In the genomic region with DNA sequence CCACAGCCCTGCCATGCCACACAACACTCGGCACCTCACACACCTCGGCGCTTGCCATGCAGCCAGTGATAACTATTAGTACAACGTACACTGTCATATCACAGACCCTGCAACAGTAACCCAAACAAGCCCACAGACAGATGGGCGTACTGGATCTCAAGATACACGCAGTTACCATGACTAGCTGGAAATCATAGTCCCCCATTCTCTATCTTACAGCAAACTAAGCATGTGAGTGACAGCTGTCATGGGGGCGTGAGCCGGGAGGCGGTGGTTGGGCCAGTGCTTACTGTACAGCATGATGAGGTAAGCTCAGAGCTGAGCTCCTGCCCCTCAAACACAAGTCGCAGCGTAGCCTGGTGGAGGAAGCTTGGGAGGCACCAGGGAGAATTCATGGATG, we compare ENCODE assay signal across 19 mouse cellular contexts. TPM values are rescaled to one million over a fixed set of nuclear protein-coding genes. Genes with fewer than 3 reads are reported as not detected.
A peak's percentile ranks its signal among the peaks of the same experiment; 100 is the strongest.
DNase-seq lines count a peak whose midpoint lies in the region; ATAC-seq and TF ChIP-seq lines count a peak whose summit lies in the region.
"Had no signal": no experiment of that assay in that cellular context is flagged by ENCODE, and none has a peak within 500 bp of the region (broad histone marks: within the 10 kb centered on the region; RNA-seq: fewer than 3 reads in every experiment).

No protein-coding gene starts in this region.

- 76% methylated on average over 11 of the region's 11 CpGs for WGBS in kidney, embryonic 16.5 days
- 65% methylated on average over 11 of the region's 11 CpGs for WGBS in kidney, adult 2 months
- 59% methylated on average over 11 of the region's 11 CpGs for WGBS in liver, postnatal 0 days (ENCODE audit: insufficient replicate concordance)
- 96% methylated on average over 11 of the region's 11 CpGs for WGBS in neural tube, embryonic 15.5 days

- 0 out of 2 replicates have a peak, but pooled peaks cover under 1% of the 10 kb centered on the region for H3K36me3 ChIP-seq in kidney, embryonic 16.5 days (ENCODE audit: insufficient read depth, low read length)
- no peaks in the 10 kb centered on the region for H3K36me3 ChIP-seq in kidney, adult 2 months (ENCODE audit: control insufficient read depth, insufficient read depth, low read length)
- no peaks in the 10 kb centered on the region for H3K36me3 ChIP-seq in liver, postnatal 0 days (replicated peaks; ENCODE audit: insufficient read depth, low read length)
- no peaks in the 10 kb centered on the region for H3K36me3 ChIP-seq in neural tube, embryonic 15.5 days
- H3K36me3 ChIP-seq: limb, embryonic 15.5 days had no signal

- no peaks in the 10 kb centered on the region for H3K9me3 ChIP-seq in kidney, embryonic 16.5 days (ENCODE audit: low read length)
- H3K9me3 ChIP-seq in liver, postnatal 0 days (ENCODE audit: low read length) = no peaks in the 10 kb centered on the region
- no peaks in the 10 kb centered on the region for H3K9me3 ChIP-seq in neural tube, embryonic 15.5 days (replicated peaks)
- H3K9me3 ChIP-seq: heart, embryonic 13.5 days; limb, embryonic 15.5 days had no signal

- H3K27ac ChIP-seq in kidney, embryonic 16.5 days (ENCODE audit: low read length) = 0 out of 2 replicates have a peak overlapping the region, but pooled peaks have one; percentile 97
- no peak overlapping the region for H3K27ac ChIP-seq in kidney, adult 2 months (ENCODE audit: insufficient read depth, low read depth, low read length)
- no peak overlapping the region for H3K27ac ChIP-seq in liver, postnatal 0 days (ENCODE audit: low read depth)
- no peak overlapping the region for H3K27ac ChIP-seq in neural tube, embryonic 15.5 days (replicated peaks)
- H3K27ac ChIP-seq: heart, embryonic 13.5 days had no signal

- H3K4me1 ChIP-seq in kidney, embryonic 16.5 days (ENCODE audit: insufficient read depth, low read length) = peaks cover 90% of the 10 kb centered on the region
- peaks cover 90% of the 10 kb centered on the region for H3K4me1 ChIP-seq in kidney, adult 2 months (ENCODE audit: control insufficient read depth, insufficient read depth, low read length)
- H3K4me1 ChIP-seq in liver, postnatal 0 days (ENCODE audit: insufficient read depth) = peaks cover 79% of the 10 kb centered on the region
- H3K4me1 ChIP-seq in neural tube, embryonic 15.5 days = peaks cover 35% of the 10 kb centered on the region

- H3K4me2 ChIP-seq in kidney, embryonic 16.5 days (replicated peaks; ENCODE audit: low read depth, low read length) = 0 out of 2 replicates have a peak overlapping the region, but pooled peaks have one; percentile 11
- H3K4me2 ChIP-seq in liver, postnatal 0 days (ENCODE audit: low read depth, low read length) = no peak overlapping the region
- H3K4me2 ChIP-seq in neural tube, embryonic 15.5 days = no peak overlapping the region
- H3K4me2 ChIP-seq: limb, embryonic 15.5 days; midbrain, embryonic 11.5 days had no signal

- no peak overlapping the region for H3K4me3 ChIP-seq in kidney, embryonic 16.5 days (ENCODE audit: low read length)
- no peak overlapping the region for H3K4me3 ChIP-seq in kidney, adult 2 months (ENCODE audit: insufficient read depth, low read depth, low read length)
- H3K4me3 ChIP-seq in liver, postnatal 0 days (ENCODE audit: low read depth, low read length) = no peak overlapping the region
- H3K4me3 ChIP-seq in neural tube, embryonic 15.5 days (replicated peaks) = no peak overlapping the region
- H3K4me3 ChIP-seq: heart, embryonic 13.5 days; limb, embryonic 15.5 days had no signal

- TF ChIP-seq EP300 in liver, postnatal 0 days (IDR thresholded peaks at IDR 0.05; ENCODE audit: low read depth) = peak; percentile 77

- H3K27me3 ChIP-seq in kidney, embryonic 16.5 days (ENCODE audit: insufficient read depth, low read length) = no peaks in the 10 kb centered on the region
- no peaks in the 10 kb centered on the region for H3K27me3 ChIP-seq in kidney, adult 2 months (replicated peaks; ENCODE audit: control insufficient read depth, insufficient read depth, low read length)
- no peaks in the 10 kb centered on the region for H3K27me3 ChIP-seq in liver, postnatal 0 days (ENCODE audit: insufficient read depth, low read length)
- no peaks in the 10 kb centered on the region for H3K27me3 ChIP-seq in neural tube, embryonic 15.5 days (replicated peaks)
- H3K27me3 ChIP-seq: heart, embryonic 13.5 days; limb, embryonic 15.5 days had no signal

- no peak for DNase-seq in kidney, adult 2 months
- peak; percentile 49 for DNase-seq in c-Kit-positive CD71-positive TER-119-positive erythroid progenitor cells, embryonic 14.5 days (ENCODE audit: low spot score)
- DNase-seq in layer of hippocampus, postnatal 10 days (ENCODE audit: low spot score in 2 of 2) = peak; percentile 52 to 58
- DNase-seq in liver, postnatal 0 days = no peak
- no peak for DNase-seq in thymus, postnatal 36 days
- no peak for DNase-seq in thymus, postnatal 10 days (ENCODE audit: low spot score in 2 of 2)
- DNase-seq: cerebellum, postnatal 14 days; gastrocnemius, postnatal 36 days; heart, postnatal 4 days; kidney, postnatal 10 days had no signal

- no peak for TF ChIP-seq POLR2A in kidney, adult 2 months (IDR thresholded peaks at IDR 0.05; ENCODE audit: low read depth, low read length)

- H3K9ac ChIP-seq in kidney, embryonic 16.5 days (replicated peaks; ENCODE audit: low read length) = 0 out of 2 replicates have a peak overlapping the region, but pooled peaks have one; percentile 10
- no peak overlapping the region for H3K9ac ChIP-seq in liver, postnatal 0 days (replicated peaks)
- H3K9ac ChIP-seq in neural tube, embryonic 15.5 days (replicated peaks) = no peak overlapping the region
- H3K9ac ChIP-seq: heart, embryonic 13.5 days; limb, embryonic 15.5 days had no signal

- no peak for TF ChIP-seq CTCF in kidney, adult 2 months (conservative IDR thresholded peaks at IDR 0.05; ENCODE audit: insufficient read depth, insufficient read length, low read depth, low read length)
- TF ChIP-seq CTCF in liver, postnatal 0 days (IDR thresholded peaks at IDR 0.05; ENCODE audit: low read depth) = no peak

- ATAC-seq in kidney, embryonic 16.5 days (ENCODE audit: low FRiP score, low TSS enrichment) = no peak
- ATAC-seq in liver, postnatal 0 days = peak; percentile 47
- no peak for ATAC-seq in neural tube, embryonic 15.5 days (ENCODE audit: low FRiP score)

RNA-seq across cellular contexts. Expression of a gene that starts 22.3 kb away (rescaled TPM):
- 16.7 and 20.7 TPM in 2 replicates for polyA plus RNA-seq in kidney, embryonic 16.5 days (2015; fragmentation: Nextera tagmentation; extraction: Ambion mirVana)
- polyA plus RNA-seq in kidney, adult 2 months (2012; rRNA removed) = 67.0 and 79.0 TPM in 2 replicates
- 10 to 100 TPM; 58.4 to 61.9 TPM for total RNA-seq in layer of hippocampus, postnatal 10 days (2021)
- 3.5 and 4.3 TPM in 2 replicates for polyA plus RNA-seq in liver, postnatal 0 days (2015; fragmentation: Nextera tagmentation; extraction: Ambion mirVana)
- polyA plus RNA-seq in neural tube, embryonic 15.5 days (2015; fragmentation: Nextera tagmentation; extraction: Ambion mirVana) = 20.3 and 22.8 TPM in 2 replicates

RNA-seq across cellular contexts. Expression of a gene that starts 22.4 kb away (rescaled TPM):
- polyA plus RNA-seq in kidney, embryonic 16.5 days (2015; fragmentation: Nextera tagmentation; extraction: Ambion mirVana) = 78.4 and 79.6 TPM in 2 replicates
- 36.9 and 41.8 TPM in 2 replicates for polyA plus RNA-seq in kidney, adult 2 months (2012; rRNA removed)
- 10 to 100 TPM; 11.7 to 13.0 TPM for total RNA-seq in layer of hippocampus, postnatal 10 days (2021)
- polyA plus RNA-seq in liver, postnatal 0 days (2015; fragmentation: Nextera tagmentation; extraction: Ambion mirVana) = 5.3 and 6.2 TPM in 2 replicates
- 16.0 and 23.1 TPM in 2 replicates for polyA plus RNA-seq in neural tube, embryonic 15.5 days (2015; fragmentation: Nextera tagmentation; extraction: Ambion mirVana)

RNA-seq across cellular contexts. Expression of a gene that starts 28.5 kb away (rescaled TPM):
- polyA plus RNA-seq in kidney, embryonic 16.5 days (2015; fragmentation: Nextera tagmentation; extraction: Ambion mirVana) = 0.18 TPM in 1 of 2 replicates, not detected in the other
- polyA plus RNA-seq in kidney, adult 2 months (2012; rRNA removed) = 57.2 and 85.4 TPM in 2 replicates
- total RNA-seq in layer of hippocampus, postnatal 10 days (2021) = under 1 TPM; 0.42 to 0.46 TPM
- not detected in 2 replicates for polyA plus RNA-seq in liver, postnatal 0 days (2015; fragmentation: Nextera tagmentation; extraction: Ambion mirVana)
- 0.31 and 0.36 TPM in 2 replicates for polyA plus RNA-seq in neural tube, embryonic 15.5 days (2015; fragmentation: Nextera tagmentation; extraction: Ambion mirVana)
- total RNA-seq: adrenal gland, postnatal 4 days; gastrocnemius, postnatal 36 days; heart, postnatal 4 days had no signal
- polyA plus RNA-seq: heart, embryonic 13.5 days; midbrain, embryonic 11.5 days had no signal

RNA-seq across cellular contexts. Expression of a gene that starts 34.9 kb away (rescaled TPM):
- polyA plus RNA-seq in kidney, embryonic 16.5 days (2015; fragmentation: Nextera tagmentation; extraction: Ambion mirVana) = not detected in 2 replicates
- 12.4 and 13.3 TPM in 2 replicates for polyA plus RNA-seq in kidney, adult 2 months (2012; rRNA removed)
- not detected for total RNA-seq in layer of hippocampus, postnatal 10 days (2021)
- polyA plus RNA-seq in liver, postnatal 0 days (2015; fragmentation: Nextera tagmentation; extraction: Ambion mirVana) = 1.3 and 7.7 TPM in 2 replicates
- 1.3 TPM in 1 of 2 replicates, not detected in the other for polyA plus RNA-seq in neural tube, embryonic 15.5 days (2015; fragmentation: Nextera tagmentation; extraction: Ambion mirVana)
- total RNA-seq: gastrocnemius, postnatal 36 days; heart, postnatal 4 days; left cerebral cortex, postnatal 10 days; neutrophil, adult 5-6 weeks had no signal
- polyA plus RNA-seq: heart, embryonic 13.5 days; limb, embryonic 15.5 days; midbrain, embryonic 11.5 days had no signal

RNA-seq across cellular contexts. Expression of a gene that starts 53.0 kb away (rescaled TPM):
- polyA plus RNA-seq in kidney, embryonic 16.5 days (2015; fragmentation: Nextera tagmentation; extraction: Ambion mirVana) = not detected in 2 replicates
- not detected in 2 replicates for polyA plus RNA-seq in kidney, adult 2 months (2012; rRNA removed)
- not detected for total RNA-seq in layer of hippocampus, postnatal 10 days (2021)
- not detected in 2 replicates for polyA plus RNA-seq in liver, postnatal 0 days (2015; fragmentation: Nextera tagmentation; extraction: Ambion mirVana)
- polyA plus RNA-seq in neural tube, embryonic 15.5 days (2015; fragmentation: Nextera tagmentation; extraction: Ambion mirVana) = not detected in 2 replicates
- total RNA-seq: adrenal gland, postnatal 4 days; gastrocnemius, postnatal 36 days; heart, postnatal 4 days; left cerebral cortex, postnatal 10 days; neutrophil, adult 5-6 weeks had no signal
- polyA plus RNA-seq: heart, embryonic 13.5 days; limb, embryonic 15.5 days; midbrain, embryonic 11.5 days; testis, adult 2 months had no signal

Comparison
In these comparisons a context has a peak if more than half of its experiments do, and no peak if none do; other contexts are left out.
1. RNA of a gene that starts 28.5 kb away (polyA plus RNA-seq): 57.2 to 85.4 TPM in kidney, adult 2 months; 0.31 to 0.36 TPM in neural tube, embryonic 15.5 days, 0.18 TPM in kidney, embryonic 16.5 days and not detected in liver, postnatal 0 days; every median in the first group is over 10 times any median in the second.
2. DNase-seq: peak in c-Kit-positive CD71-positive TER-119-positive erythroid progenitor cells, embryonic 14.5 days (single experiment) and layer of hippocampus, postnatal 10 days (2 of 2); none in kidney, adult 2 months (single experiment), liver, postnatal 0 days (single experiment), thymus, postnatal 36 days (0 of 2) and thymus, postnatal 10 days (0 of 2).